Mouse (Mus musculus) kidney, adult 2 months (tissue): ENCODE measurements around the gene Olfr69. TPM values are rescaled to one million over a fixed set of nuclear protein-coding genes. Genes with fewer than 3 reads are reported as not detected.
"Not testable (repeated sequence)": the region's sequence is repeated elsewhere in the genome, so short reads cannot be mapped to it uniquely, and the experiment has no call there.

Experiments
- DNase-seq: peaks from one replicate; pipeline ENCODE4 v3.0.0; 2021
- H3K27ac ChIP-seq: fragments of 200-500 bp; 2 replicates; pipeline ENCODE4 v1.5.1; 2012; ENCODE audit warnings: low read depth, low read length, control low read depth, inconsistent platforms; ENCODE audit not compliant: insufficient read depth
- H3K27me3 ChIP-seq: fragments of 200-500 bp; replicated peaks from 2 replicates; pipeline ENCODE4 v1.6.1; 2012; ENCODE audit warnings: mild to moderate bottlenecking, moderate library complexity, low read length, inconsistent platforms; ENCODE audit not compliant: control insufficient read depth, insufficient read depth
- H3K36me3 ChIP-seq: fragments of 200-500 bp; 2 replicates; pipeline ENCODE4 v1.6.1; 2012; ENCODE audit warnings: mild to moderate bottlenecking, moderate library complexity, low read length, inconsistent platforms; ENCODE audit not compliant: control insufficient read depth, insufficient read depth
- H3K4me1 ChIP-seq: fragments of 200-500 bp; 2 replicates; pipeline ENCODE4 v1.6.1; 2011; ENCODE audit warnings: low read length; ENCODE audit not compliant: control insufficient read depth, insufficient read depth
- H3K4me3 ChIP-seq: fragments of 200-500 bp; 2 replicates; pipeline ENCODE4 v1.5.1; 2011; ENCODE audit warnings: mild to moderate bottlenecking, low read depth, low read length, control low read depth; ENCODE audit not compliant: insufficient read depth
- CTCF ChIP-seq: fragments of 200-500 bp; conservative IDR thresholded peaks from 2 replicates; pipeline ENCODE4 v1.5.1; 2011; ENCODE audit warnings: low read depth, mild to moderate bottlenecking, control low read depth, low read length, moderate library complexity, mixed read lengths; ENCODE audit not compliant: insufficient read depth, insufficient read length
- POLR2A ChIP-seq: fragments of 200-500 bp; IDR thresholded peaks from one replicate; pipeline ENCODE4 v1.6.1; 2011; ENCODE audit warnings: low read depth, low read length, control low read depth
- WGBS: fragments of 180-500 bp; shearing (Covaris S2); methylation state at CpG from one replicate; pipeline ENCODE4 v1.1.7; 2018; 5-methylcytosine and 5-hydroxymethylcytosine counted together
- polyA plus RNA-seq: library from polyadenylated mRNA; depleted of rRNA; stranded (reverse); fragments of >200 nt; gene quantifications from 2 replicates; pipeline ENCODE4 v1.2.3, GENCODE M21; 2012; rRNA removed

Gene Olfr69
- polyA plus RNA-seq, 1 experiment = not detected

DNA sequence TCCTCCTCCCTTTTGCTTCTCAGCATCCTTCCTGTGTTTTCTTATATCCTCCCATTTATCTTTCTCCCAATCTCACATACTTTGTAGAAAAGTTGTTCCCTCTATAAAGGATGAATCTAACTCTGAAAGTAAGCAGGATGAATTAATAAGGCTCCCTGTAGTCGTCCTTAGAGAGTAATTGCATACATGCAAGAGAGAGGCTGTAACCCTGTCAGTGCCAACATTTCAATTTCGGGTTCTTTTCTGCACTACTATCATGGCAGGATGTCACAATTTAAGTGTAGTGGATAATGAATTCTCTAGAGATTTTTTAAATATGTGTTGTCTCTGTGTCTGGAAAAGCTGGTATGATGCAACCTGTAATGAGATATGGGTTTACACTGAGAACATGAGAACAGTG, 14.2 kb downstream of the Olfr69 start, which contains the start of gene Olfr630:
Gene Olfr630 (minus strand): TSS at position 101 of the 400 bp plus-strand sequence.
- H3K27me3 ChIP-seq = no peaks in the 10 kb centered on the region
- WGBS = 37% methylated on average over 2 of the region's 2 CpGs
- H3K36me3 ChIP-seq = no peaks in the 10 kb centered on the region
- DNase-seq = no peak
- no peaks in the 10 kb centered on the region for H3K4me1 ChIP-seq
- TF ChIP-seq POLR2A = no peak
- no peak for TF ChIP-seq CTCF
- H3K4me3 ChIP-seq = no peak within 1 kb of the TSS
- H3K27ac ChIP-seq = no peak within 1 kb of the TSS

DNA sequence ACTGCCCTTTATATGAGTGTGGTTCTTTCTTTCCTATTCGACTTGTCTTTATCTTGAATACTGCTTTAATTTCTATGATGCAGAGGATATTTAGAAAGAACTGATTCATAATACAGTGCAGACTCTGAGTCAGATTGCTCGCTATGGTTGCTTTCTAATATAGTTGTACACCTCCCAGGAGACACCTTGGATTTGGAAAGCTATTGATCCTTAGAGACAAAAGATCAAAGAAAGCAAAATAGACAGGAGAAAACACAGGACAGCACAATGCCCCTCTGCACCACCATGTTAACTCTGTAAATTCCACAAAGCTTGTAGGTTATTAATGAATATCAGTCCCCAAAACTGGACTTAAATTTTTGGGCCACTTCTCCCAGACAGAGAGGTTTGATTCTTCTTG, 26.6 kb downstream of the Olfr69 start, which contains the start of gene Olfr629:
Gene Olfr629 (minus strand): TSS at position 101 of the 400 bp plus-strand sequence.
- H3K27ac ChIP-seq = no peak within 1 kb of the TSS
- WGBS = 69% methylated on average over 2 of the region's 2 CpGs
- no peak within 1 kb of the TSS for H3K4me3 ChIP-seq
- H3K27me3 ChIP-seq = no peaks in the 10 kb centered on the region
- TF ChIP-seq CTCF (no peak), POLR2A (no peak)
- no peak for DNase-seq
- H3K36me3 ChIP-seq = no peaks in the 10 kb centered on the region
- no peaks in the 10 kb centered on the region for H3K4me1 ChIP-seq

DNA sequence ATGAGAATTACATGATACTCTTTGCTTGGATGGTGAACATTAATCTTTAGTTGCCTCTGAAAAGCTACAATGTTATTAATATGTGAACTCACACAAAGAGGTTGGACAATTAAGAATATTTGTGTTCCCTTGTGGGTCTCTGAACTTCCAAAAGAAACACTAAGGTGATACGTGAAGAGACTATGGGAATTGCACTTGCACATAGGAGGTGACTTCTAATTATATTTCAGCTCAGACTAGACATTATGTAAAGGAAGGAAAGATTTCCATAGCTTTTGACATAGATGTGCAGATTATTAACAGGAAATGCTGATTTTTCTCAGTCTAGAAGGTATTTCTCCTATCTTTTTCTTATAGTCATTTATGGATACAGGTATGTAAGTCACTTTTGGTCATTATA, 41.3 kb downstream of the Olfr69 start, which contains the start of gene Olfr628:
Gene Olfr628 (plus strand): TSS at position 301 of the 400 bp plus-strand sequence.
- H3K27me3 ChIP-seq = no peaks in the 10 kb centered on the region
- no peak within 1 kb of the TSS for H3K27ac ChIP-seq
- DNase-seq = no peak
- no peaks in the 10 kb centered on the region for H3K4me1 ChIP-seq
- 89% methylated on average over 1 of the region's 1 CpGs for WGBS
- no peaks in the 10 kb centered on the region for H3K36me3 ChIP-seq
- no peak within 1 kb of the TSS for H3K4me3 ChIP-seq
- no peak for TF ChIP-seq CTCF
- TF ChIP-seq POLR2A = no peak

DNA sequence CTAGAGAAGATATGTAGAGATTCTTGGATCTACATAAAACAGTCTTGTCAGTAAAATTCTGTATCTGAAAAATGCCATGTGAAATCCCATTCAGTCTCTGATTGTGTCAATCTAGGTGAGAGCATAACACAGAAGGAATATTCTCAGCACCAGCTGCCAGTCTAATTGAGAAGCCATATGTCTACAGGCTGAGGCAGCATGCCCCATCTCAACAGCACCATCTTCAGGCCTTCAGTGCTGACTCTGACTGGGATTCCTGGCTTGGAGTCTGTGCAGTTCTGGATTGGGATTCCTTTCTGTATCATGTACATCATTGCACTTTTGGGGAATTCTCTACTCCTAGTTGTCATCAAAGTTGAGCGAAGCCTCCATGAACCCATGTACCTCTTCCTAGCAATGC, 55.0 kb downstream of the Olfr69 start:
- WGBS = 94% methylated on average over 1 of the region's 1 CpGs
- not testable (repeated sequence) for H3K27ac ChIP-seq, H3K4me3 ChIP-seq, DNase-seq, H3K27me3 ChIP-seq, H3K4me1 ChIP-seq, H3K36me3 ChIP-seq

Other genes starting within 250 kb of the Olfr69 start
- gene Olfr612, start 228.9 kb downstream of the Olfr69 start, polyA plus RNA-seq = not detected in 2 replicates
- not detected in 2 replicates for gene Olfr613, start 223.5 kb downstream of the Olfr69 start, polyA plus RNA-seq
- gene Olfr615, start 215.5 kb downstream of the Olfr69 start, polyA plus RNA-seq = not detected in 2 replicates
- gene Olfr616, start 202.5 kb downstream of the Olfr69 start, polyA plus RNA-seq = not detected in 2 replicates
- not detected in 2 replicates for gene Olfr617, start 198.5 kb downstream of the Olfr69 start, polyA plus RNA-seq
- not detected in 2 replicates for gene Olfr618, start 181.5 kb downstream of the Olfr69 start, polyA plus RNA-seq
- gene Olfr619, start 171.0 kb downstream of the Olfr69 start, polyA plus RNA-seq = not detected in 2 replicates
- gene Olfr620, start 159.1 kb downstream of the Olfr69 start, polyA plus RNA-seq = not detected in 2 replicates
- gene Olfr622, start 128.9 kb downstream of the Olfr69 start, polyA plus RNA-seq = not detected in 2 replicates
- not detected in 2 replicates for gene Olfr623, start 107.9 kb downstream of the Olfr69 start, polyA plus RNA-seq
- gene Olfr624, start 100.4 kb downstream of the Olfr69 start, polyA plus RNA-seq = not detected in 2 replicates
- gene Olfr625-ps1, start 88.9 kb downstream of the Olfr69 start, polyA plus RNA-seq = not detected in 2 replicates
- not detected in 2 replicates for gene Olfr243, start 56.9 kb downstream of the Olfr69 start, polyA plus RNA-seq
- gene Olfr628, start 41.2 kb downstream of the Olfr69 start, polyA plus RNA-seq = not detected in 2 replicates
- not detected in 2 replicates for gene Olfr629, start 26.7 kb downstream of the Olfr69 start, polyA plus RNA-seq
- not detected in 2 replicates for gene Olfr630, start 14.3 kb downstream of the Olfr69 start, polyA plus RNA-seq
- gene Olfr68, start 8.1 kb upstream of the Olfr69 start, polyA plus RNA-seq = not detected in 2 replicates
- not detected in 2 replicates for gene Olfr67, start 20.2 kb upstream of the Olfr69 start, polyA plus RNA-seq
- 323 and 441 TPM in 2 replicates for gene Hbb-bt, start 42.4 kb upstream of the Olfr69 start, polyA plus RNA-seq
- 3,704 and 5,002 TPM in 2 replicates for gene Hbb-bs, start 56.5 kb upstream of the Olfr69 start, polyA plus RNA-seq
- gene Hbb-bh2, start 68.9 kb upstream of the Olfr69 start, polyA plus RNA-seq = not detected in 2 replicates
- not detected in 2 replicates for gene Hbb-bh1, start 71.6 kb upstream of the Olfr69 start, polyA plus RNA-seq
- gene Hbb-y, start 81.6 kb upstream of the Olfr69 start, polyA plus RNA-seq = not detected in 2 replicates
- gene Olfr66, start 114.7 kb upstream of the Olfr69 start, polyA plus RNA-seq = not detected in 2 replicates
- not detected in 2 replicates for gene Olfr64, start 122.9 kb upstream of the Olfr69 start, polyA plus RNA-seq
- gene Olfr65, start 131.9 kb upstream of the Olfr69 start, polyA plus RNA-seq = not detected in 2 replicates
- not detected in 2 replicates for gene Olfr631, start 157.2 kb upstream of the Olfr69 start, polyA plus RNA-seq
- gene Olfr632, start 162.8 kb upstream of the Olfr69 start, polyA plus RNA-seq = not detected in 2 replicates
- gene Olfr633, start 172.8 kb upstream of the Olfr69 start, polyA plus RNA-seq = not detected in 2 replicates
- not detected in 2 replicates for gene Olfr635, start 199.6 kb upstream of the Olfr69 start, polyA plus RNA-seq
- not detected in 2 replicates for gene Olfr638, start 227.2 kb upstream of the Olfr69 start, polyA plus RNA-seq
- gene Olfr639, start 245.7 kb upstream of the Olfr69 start, polyA plus RNA-seq = not detected in 2 replicates